Mouse (Mus musculus): ENCODE measurements at regions not wholly inside any gene's neighbourhood (a gene's known extent, or its start where the extent isn't known, plus 50 kb on each side); places are given as distances from the start of the nearest gene placed in this dataset.
A peak's percentile ranks its signal among the peaks of the same experiment; 100 is the strongest.

DNA sequence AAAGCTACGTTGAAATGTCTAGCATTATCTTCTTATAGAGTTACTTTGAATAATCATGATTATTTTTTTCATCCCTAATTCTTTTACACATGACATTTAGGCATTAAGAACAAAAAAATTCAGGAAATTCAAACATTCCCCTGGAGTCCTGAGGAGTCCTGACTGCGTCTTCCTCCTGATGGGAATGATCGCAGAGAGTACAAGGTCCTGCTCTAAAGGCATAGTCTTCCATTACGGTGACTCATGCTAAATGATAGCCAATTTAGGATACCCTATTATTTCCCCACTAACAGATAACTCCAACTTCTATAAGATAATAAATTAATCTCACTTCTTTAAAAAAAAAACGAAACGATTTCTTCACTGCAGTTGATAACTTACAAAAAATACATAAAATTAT, 292.2 kb downstream of the Spry2 start:
- intact Hi-C loops (cut with DNase I): loop anchor here (5.0 kb wide), 1 partner anchor 107 kb away; no protein-coding TSS in a partner anchor
- no peak for DNase-seq (ENCODE audit: low spot score in 2 of 2)

DNA sequence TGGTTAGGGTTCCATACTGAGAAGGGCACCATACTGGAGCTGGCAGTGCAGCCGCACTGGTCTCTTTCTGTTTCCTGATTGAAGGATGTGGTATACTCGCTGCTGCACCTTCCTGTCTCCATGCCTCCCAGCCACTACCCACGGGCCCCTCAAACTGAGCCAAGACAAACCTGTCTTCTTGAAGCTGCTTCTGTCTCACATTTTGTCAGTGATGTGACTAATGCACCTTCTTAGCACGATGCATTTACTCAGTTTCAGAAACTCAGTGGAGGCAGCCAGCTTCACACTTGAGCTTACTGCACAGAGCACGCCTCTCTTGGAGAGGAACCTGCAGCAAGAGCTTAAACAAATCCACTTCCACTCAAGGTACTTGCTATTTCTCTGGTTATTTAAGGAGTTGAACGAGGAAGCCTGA, 293.6 kb downstream of the Spry2 start:
- DNase-seq (ENCODE audit: low spot score in 2 of 2): peak in 1 of 2 experiments; percentile 89
- intact Hi-C loops (cut with DNase I): loop anchor here (5.0 kb wide), 1 partner anchor 106 kb away; no protein-coding TSS in a partner anchor

DNA sequence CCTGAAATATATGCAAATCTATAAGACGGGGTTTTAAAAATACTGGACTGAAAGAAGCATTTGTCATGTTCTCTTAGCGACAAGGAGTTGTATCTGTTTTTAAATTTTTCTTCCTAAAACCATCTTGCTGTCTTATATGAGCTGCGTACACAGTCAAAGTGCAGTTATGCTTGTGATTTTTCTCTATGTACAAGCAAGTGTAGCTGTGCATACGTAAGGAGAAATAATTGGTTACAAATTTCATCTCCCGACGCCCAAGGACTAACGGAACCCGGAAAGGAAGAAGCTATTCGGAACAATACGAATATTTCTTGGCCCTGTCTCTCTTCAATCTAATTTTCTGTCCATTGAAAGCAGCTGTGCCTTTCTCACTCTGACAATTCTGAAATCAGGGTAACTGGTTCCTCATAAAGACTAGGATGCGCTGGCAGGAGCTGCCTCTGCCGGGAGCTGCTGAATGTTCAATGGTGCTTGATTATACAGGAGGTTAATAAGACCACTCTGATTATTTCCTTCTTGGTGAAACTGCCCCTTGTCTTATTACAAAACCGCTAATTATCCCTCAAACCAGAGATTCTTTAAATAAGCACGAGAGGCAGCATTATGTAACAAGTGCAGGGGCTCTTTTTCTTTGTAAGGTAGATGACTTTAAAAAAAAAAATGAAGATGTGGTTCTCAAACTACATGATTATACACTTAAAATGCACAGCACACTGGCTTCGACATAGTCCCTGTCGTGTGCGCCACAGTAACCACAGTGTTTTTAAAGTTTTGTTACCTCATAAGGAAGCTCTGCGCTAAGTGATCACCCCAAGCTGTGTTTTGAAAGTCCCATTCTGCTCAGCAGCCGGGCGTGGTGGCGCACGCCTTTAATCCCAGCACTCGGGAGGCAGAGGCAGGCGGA, 296.8 kb downstream of the Spry2 start:
- intact Hi-C loops (cut with DNase I): loop anchor here (5.0 kb wide), 1 partner anchor 103 kb away; no protein-coding TSS in a partner anchor
- DNase-seq (ENCODE audit: low spot score in 2 of 2): peak; percentile 56 to 67

DNA sequence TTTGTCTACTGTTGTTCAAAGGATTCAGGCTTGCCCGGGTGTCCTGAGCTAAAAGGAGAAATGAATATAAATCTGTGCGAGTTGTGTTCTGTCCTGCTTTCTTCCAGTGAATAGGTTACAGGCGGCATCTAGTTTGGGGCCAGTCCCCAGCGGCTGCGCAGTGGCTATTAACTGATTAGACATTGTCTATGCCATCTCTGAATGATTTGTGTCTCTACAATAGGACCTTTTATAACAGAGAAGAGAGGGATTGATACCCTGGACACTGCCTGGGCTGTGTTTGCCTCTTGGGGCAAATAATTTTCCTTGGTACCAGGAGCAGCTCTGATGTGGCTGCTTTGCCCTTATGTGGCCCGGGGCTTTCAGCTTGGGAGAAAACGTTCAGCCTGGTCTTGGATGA, 306.9 kb downstream of the Spry2 start:
- DNase-seq (ENCODE audit: low spot score in 2 of 2): peak in 1 of 2 experiments; percentile 33
- intact Hi-C loops (cut with DNase I): loop anchor here (2.0 kb wide), 2 partner anchors 41 to 143 kb away; no protein-coding TSS in a partner anchor

DNA sequence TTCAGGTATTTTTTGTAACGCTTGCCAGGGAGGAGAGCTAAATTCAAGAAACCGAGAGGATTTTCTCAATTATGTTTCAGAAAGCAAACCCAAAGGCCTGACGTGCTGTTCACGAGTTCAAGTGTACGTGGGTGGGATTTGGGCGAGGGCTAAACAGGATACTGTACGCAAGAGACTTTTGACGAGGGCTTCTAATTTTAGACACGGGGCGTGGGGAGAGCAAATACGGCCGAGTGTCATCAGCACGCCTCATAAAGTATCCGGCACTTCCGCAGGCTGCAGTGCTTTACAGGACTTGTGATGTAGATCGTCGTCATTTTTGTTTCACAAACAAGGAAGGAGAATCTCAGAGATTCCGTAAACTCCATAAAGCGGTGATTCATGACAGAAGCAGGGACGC, 307.4 kb downstream of the Spry2 start:
- peak in 1 of 2 experiments; percentile 20 for DNase-seq (ENCODE audit: low spot score in 2 of 2)
- intact Hi-C loops (cut with DNase I): loop anchor here (2.0 kb wide), 2 partner anchors 42 to 144 kb away; no protein-coding TSS in a partner anchor

DNA sequence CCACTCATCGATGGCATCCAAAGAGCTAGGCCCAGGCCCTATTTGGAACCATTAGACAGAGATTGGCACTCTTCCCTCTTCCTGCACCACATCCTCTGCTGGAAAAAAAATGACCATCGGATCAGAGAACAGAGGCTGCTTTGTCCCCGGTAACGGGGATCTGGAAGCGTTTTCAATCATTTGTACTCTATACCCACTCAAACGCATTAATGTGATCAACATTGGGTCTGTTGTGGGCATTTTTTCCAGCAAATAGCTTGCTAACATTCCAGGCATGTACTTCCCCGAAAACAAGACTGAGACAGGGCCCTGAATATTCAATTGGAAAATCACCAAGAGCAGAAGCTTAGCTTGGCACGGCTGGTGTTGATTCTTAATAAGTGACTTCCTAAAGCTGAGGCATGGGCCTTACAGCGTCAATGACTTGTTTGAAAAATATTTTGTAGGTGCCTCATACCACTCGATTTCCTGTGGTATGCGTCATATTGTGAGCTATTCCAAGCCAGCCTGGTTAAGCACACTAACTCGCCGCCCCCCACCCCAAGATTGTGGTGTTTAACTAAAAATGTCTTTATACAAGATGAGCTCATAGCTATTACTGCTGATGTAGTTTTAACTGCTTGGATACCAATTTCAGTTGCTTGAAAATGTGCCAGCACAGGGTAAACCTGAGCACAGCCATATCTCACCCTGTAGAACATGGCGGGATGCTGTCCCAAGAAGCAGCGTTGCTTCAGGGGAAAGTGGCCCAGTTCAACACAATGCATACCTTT, 308.0 kb downstream of the Spry2 start:
- peak; percentile 52 to 82 for DNase-seq (ENCODE audit: low spot score in 2 of 2)
- intact Hi-C loops (cut with DNase I): loop anchor here (1.0 to 2.0 kb wide), 3 partner anchors 42 to 309 kb away; no protein-coding TSS in a partner anchor

DNA sequence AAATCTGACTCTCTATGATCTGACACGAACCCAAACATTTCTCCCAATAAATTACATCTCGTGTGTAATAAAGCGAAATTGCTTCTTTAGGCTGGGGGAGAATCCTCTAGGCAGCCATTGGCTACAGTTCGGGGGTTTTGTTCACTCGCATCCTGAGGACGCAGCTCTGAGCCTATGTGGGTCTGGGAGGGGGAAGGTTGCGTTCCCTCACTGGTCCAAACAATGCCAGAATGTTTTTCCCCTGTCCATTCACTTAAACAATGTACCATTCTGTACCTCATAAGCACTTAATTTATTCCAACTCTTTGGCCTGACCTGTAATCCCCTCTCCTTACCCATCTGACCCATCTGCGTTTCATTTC, 308.6 kb downstream of the Spry2 start:
- intact Hi-C loops (cut with DNase I): loop anchor here (1.0 to 2.0 kb wide), 3 partner anchors 43 to 309 kb away; no protein-coding TSS in a partner anchor
- no peak for DNase-seq (ENCODE audit: low spot score in 2 of 2)

DNA sequence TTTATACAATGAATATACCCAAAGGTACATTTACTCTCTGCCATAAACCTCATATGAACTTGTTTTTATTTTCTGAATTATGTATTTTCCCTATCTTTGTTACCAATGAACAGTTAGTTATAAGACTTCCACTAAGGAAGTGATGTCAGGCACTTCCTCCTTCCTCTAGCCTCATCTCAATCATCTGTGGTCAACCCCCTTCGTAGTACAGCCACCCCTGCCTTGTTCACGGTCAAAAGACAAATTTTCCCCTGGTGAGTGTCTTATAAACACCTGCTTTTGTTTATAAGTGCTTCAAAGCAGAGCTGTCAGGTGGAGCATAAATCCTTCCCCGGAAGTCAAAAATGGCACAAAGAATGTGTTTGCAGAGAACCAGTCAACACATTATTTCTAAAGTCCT, 312.0 kb downstream of the Spry2 start:
- intact Hi-C loops (cut with DNase I): no loop called here
- DNase-seq (ENCODE audit: low spot score in 2 of 2): no peak

DNA sequence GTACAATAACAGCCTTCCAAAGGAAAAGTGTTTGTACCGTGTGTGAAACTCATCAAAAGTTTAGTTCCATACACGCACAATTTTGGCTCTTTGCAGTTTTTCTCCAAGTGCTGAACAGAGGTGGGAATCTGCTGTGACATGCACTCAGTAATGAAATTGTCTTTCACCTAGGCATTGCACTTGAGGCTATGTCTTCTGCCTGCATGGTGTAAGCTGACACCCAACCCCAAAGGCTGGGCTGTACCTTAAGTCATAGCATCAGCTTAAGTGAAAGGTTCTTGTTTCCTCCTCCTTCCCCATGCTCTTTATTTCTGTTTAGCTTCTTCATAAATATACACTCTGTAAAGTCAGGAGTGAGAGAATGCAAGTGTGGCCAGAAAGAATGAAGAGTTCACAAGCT, 313.1 kb downstream of the Spry2 start:
- DNase-seq (ENCODE audit: low spot score in 2 of 2): no peak

DNA sequence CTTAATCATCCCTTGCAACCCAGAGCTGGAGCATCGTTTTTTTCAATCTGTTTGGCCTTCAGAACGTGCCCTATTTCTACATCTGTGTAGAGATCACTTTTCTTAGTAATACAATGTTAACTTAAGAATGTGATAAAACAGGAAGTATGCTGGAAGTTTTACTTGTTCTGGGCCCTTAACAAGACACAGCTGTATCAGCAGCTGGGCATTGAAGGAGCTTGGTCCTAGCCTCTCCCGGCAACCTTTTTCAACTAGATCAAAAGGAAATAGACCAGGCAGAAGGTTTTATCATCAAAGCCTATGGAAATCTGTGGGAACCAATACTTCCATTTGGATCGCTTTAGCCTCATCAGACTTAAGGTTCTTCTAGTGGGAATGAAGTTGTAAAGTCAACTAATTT, 317.9 kb downstream of the Ndfip2 start:
- intact Hi-C loops (cut with DNase I): no loop called here
- DNase-seq (ENCODE audit: low spot score in 2 of 2): no peak

More for the DNA sequence above, 313.1 kb downstream of the Spry2 start:
- intact Hi-C loops (cut with DNase I): no loop called here

DNA sequence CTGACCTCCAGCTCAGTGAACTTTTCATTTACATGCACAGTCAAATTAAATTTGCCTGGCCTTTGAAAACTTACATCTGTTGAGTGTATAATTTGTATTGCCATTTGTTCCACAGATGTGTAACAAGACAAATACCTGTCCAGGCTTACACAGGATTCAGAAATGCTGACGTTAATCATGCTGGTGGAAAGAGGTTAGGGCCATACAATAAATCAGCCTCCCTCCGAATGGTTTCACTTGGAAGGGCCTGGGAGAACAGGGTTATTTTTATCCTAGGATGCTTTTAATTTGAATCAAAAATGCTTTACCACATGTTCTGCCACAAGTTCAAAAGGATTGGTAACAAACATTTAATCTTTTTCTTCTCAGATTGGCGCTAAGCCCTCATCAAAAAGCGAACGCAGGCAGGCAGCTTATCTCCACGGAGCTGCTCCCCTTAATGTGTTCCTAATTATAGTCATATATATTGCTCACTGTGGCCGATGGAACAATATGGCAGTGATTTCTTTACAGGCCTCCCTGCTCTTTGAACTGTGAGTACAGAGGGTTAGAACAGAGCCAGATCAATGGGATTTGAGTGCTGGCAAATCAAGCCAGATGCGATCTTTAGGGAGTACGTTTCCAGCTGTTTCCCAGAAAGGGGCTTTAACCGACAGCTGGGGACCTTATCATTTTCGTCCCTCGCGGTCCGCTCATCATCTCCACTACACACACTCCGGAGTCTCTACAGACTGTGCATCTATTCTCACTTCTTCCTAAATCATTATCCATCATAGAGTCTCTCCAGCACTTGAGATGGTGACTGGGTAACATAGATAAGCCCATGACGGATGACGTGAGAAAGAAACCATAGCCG, 313.9 kb downstream of the Ndfip2 start:
- no peak for DNase-seq (ENCODE audit: low spot score in 2 of 2)
- intact Hi-C loops (cut with DNase I): no loop called here

DNA sequence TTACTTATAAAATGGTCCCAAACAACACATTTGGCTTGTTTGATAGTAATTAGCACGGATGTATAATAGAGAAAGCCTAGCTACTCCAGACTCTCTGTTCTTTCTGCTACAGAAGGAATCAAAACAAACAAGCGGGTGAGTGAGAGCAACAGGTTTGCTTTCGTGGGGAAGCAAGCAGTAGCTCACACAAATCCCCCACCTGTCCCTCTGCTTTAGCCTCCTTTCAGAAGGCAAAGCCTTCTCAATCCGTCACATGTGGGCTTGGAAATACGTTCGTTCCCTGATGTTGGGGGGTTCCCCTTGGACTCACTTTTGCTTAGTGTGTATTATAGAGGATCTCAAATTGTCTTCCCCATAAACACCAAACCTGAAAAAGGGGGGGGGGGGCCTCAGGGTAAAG, 311.8 kb downstream of the Ndfip2 start:
- intact Hi-C loops (cut with DNase I): no loop called here
- DNase-seq (ENCODE audit: low spot score in 2 of 2): no peak

DNA sequence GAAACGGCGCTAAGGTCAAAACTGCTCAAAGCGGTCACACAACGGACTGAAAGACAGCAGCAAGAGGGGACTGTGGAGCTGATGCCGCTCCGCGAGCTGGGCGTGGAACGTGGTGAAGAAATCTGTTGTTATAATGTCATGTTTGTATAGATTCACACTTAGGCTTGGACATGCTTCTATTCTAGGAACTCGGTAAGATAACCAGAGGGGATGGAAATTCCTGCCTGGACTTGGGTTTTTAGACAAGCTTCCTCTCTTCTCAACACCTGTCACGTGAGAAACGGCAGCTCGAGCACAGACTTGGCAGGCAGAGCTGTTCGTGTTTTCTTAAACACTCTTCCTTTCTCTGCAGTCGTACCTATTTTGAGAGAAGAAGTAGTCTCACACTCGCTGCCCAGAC, 307.5 kb downstream of the Ndfip2 start:
- intact Hi-C loops (cut with DNase I): no loop called here
- peak; percentile 53 to 84 for DNase-seq (ENCODE audit: low spot score in 2 of 2)

DNA sequence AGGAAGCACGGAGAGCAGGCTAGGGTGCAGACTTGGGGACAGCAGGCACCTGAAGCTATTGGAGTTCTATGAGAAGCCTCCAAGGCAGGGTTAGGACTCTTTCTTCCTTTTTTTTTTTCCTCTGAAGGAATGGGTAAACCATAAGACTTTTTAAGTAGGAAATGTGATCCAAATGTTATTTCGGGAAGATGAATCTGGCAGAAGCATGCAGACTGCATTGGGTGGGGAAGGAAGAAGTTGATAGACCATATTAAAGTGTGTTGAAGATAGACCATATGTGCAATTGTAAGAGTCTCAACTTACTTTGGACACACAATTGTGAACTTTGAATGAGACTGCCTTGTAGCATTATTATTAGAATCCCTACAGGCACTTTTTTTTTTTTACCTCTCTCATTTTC, 304.5 kb downstream of the Ndfip2 start:
- DNase-seq (ENCODE audit: low spot score in 2 of 2): peak in 1 of 2 experiments; percentile 57
- intact Hi-C loops (cut with DNase I): no loop called here

DNA sequence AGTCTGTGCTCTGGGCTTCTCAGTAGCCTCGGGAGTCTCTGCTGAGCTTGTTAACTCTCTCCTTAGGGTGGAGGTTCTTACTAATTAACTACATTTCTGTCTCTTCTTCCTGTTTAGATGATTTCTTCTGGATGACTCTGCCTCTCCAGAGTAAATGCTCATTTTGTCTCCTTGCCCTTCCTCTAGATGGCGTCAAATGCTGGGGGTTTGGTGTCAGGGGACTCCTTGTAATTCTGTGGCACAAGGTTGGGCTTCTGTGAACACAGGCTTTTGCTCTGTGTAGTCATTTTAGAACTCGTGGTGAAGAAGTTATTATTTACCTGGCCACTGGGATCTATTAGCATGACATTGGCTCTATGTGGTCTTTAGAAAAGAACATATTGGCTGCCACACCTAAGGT, 298.4 kb downstream of the Ndfip2 start:
- DNase-seq (ENCODE audit: low spot score in 2 of 2): no peak
- intact Hi-C loops (cut with DNase I): no loop called here

DNA sequence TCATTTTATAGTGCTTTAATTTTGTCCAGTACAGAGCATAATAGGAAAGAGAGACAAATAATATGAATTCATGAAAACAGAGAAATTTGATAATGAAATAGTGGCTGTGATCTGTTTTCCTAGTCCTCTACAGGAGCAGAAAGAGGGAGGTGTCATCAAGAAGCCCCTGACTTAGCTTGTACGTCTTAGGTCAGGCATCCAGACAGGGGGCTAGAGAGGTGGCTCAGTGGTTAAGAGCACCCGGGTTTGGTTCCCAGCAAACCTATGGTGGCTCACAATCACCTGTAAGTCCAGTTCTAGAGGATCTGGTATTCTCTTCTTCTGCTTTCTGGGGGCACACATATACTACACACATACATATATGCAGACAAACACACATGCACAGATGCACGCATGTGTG, 285.7 kb downstream of the Ndfip2 start:
- intact Hi-C loops (cut with DNase I): no loop called here
- DNase-seq (ENCODE audit: low spot score in 2 of 2): no peak

DNA sequence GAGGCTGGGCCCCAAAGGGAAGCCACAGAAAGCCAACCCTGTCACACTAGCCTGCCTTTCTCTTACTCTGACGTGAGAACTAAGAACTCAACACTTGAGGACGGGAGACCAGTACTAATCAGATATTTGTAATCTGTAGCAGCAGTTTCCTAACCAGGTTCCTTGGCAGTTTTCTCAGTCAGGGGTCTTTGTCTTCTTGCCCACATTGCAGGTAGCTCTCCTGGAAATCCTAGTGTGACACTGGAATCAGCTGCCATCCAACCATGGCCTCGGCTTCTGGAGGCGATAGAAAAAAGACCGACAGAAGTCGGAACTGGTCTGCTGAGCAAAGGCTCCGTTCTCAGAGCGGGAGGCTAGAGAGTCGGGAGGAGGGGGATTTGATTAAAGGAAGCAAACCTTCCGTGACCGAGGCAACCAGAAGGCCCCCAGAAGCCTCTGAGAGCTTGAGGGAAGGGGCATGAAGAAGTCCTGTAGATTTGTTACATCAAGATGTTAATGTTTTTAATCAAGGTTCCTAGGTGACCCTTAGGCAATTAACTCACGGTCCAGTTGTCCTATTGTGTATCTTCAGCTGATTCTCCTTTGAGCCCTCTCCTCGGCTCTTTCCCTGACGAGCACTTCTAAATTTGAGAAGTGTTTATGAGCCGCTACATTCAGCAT, 284.2 kb downstream of the Ndfip2 start:
- DNase-seq (ENCODE audit: low spot score in 2 of 2): no peak
- intact Hi-C loops (cut with DNase I): no loop called here

DNA sequence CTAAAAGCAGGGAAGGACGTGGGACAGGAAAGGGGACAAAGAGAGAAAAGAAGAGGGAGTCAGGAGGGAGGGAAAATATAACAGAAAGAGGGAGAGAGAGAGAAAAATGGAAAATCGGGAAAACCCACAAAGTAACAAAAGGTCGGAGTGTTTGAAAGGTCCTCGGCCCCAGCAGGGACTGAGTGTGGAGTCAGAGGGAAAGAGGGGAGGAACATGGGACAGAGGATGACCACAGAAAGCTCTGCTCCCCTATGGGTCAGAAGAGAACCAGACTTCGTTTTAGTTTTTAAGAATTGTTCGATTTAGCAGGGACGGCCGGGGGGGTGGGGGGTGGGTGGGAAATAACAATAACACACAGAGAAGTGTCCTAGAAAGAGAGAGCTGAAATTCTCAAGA, 283.7 kb downstream of the Ndfip2 start:
- intact Hi-C loops (cut with DNase I): no loop called here
- no peak for DNase-seq (ENCODE audit: low spot score in 2 of 2)

DNA sequence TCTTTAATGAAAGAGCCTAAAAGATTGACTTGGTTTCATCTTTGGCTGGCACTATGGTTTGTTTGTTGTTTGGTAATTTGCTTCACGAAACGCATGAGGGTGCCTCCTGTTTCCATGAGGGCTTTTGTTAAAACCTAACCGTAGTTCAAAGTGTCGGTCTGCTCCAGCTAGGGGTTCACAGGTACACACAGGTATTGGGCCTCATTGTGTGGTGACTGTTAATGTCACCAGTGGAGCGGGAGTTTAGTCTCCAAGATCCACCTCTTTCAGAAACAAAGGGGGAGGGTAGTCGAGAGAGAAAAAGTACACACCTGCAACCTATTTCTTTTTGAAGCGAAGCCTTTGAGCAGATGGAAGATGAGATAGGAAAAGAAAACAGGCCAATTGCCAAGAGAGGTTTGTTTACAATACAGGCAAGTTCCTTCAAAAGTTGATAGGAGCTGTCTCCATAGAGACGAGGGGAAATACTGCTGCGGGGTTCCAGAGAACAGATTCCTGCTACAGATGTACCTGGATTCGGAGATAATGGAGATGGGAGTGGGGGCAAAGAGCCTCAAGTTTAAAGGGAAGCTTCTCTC, 273.9 kb downstream of the Ndfip2 start:
- DNase-seq (ENCODE audit: low spot score in 2 of 2): no peak

More for the DNA sequence above, 273.9 kb downstream of the Ndfip2 start:
- intact Hi-C loops (cut with DNase I): no loop called here
